Mouse (Mus musculus): Measurements from ENCODE around the gene Arhgap15.

GRCm38 (mm10) chr2:44299156-44299555, 550.5 kb downstream of the Arhgap15 start:
- TF ChIP-seq CTCF (conservative IDR thresholded peaks at IDR 0.05; ENCODE audit: insufficient read depth, insufficient read length, low read depth, low read length) (no peak), POLR2A (IDR thresholded peaks at IDR 0.05; ENCODE audit: low read depth, low read length) (no peak)

All from kidney, adult 2 months (tissue).